Mouse (Mus musculus) C2C12 (cell line): ENCODE measurements at regions not wholly inside any gene's neighbourhood (a gene's known extent, or its start where the extent isn't known, plus 50 kb on each side); places are given as distances from the start of the nearest gene placed in this dataset.

Experiments used
- CTCF ChIP-seq: IDR thresholded peaks from one replicate; pipeline ENCODE4 v1.5.1; 2011; ENCODE audit not compliant: control insufficient read depth, insufficient read depth, insufficient read length
- USF1 ChIP-seq: IDR thresholded peaks from one replicate; pipeline ENCODE4 v1.6.1; 2011; ENCODE audit warnings: low read depth, mild to moderate bottlenecking, control low read depth, moderate library complexity

DNA sequence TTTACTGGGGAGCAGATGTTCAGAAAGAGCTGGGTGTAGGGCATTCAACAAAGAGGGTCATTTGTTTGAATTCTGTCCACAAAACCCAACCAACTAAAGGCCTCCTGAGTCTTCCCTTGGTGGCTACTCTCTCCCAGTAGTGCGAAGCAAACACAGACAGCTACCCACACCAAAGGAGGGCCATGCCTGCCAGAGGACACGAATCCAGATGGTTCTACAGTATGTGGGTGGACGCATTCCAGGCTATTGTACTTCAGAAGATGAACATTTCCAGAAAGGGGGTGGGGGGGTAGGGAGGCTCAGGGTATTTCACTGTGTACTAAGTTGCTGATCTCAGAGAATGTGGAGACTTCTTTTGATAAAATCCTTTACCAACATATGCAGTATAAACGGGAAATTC lies 149.5 kb downstream of the 4930444P10Rik start:
- TF ChIP-seq CTCF (no peak), USF1 (no peak)
